Mouse (Mus musculus) spleen, postnatal 14 days (tissue): Measurements from ENCODE around the gene Scel.

Experiments
- DNase-seq, 2 experiments: peaks; one replicate each; pipeline ENCODE4 v3.0.0; 2021 to 2022; ENCODE audit warnings: low spot score in 2 of 2

Gene Scel

DNA sequence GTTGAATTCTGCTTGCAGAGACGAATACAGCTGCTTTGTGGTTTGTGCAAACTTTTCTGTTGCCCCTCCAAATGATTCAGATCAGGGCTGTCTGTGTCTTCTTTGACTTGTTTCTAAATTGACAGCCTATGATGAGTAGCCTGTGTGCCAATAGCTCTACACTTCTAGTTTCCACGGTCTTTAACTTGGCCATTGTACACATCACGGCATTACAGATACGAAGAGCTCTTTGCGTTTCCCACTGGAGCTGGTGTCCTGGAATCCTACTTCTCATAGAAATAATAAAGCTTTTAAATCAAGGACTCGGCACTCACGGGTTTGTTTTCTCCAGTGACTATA lies 300 bp downstream of the Scel start:
- no peak for DNase-seq

DNA sequence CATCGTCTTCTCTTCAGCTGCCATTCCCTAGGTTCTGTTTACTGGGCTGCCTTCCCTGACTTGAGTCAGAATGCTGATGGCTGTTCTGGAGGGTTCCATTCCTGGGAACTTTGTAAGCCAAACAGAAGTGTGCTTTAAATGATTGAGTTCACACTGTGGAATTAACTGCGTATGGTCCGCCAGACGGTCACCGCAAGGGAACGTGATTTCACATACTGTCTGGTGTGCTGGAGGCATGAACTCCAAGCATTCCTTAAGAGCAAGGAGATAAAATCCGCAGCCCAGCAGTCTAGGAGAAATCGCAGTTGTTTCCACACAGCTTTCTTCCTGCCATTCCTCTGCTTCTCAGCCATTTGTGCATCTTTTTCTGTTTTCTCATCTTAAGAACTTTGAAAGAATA lies 2.3 kb downstream of the Scel start:
- no peak for DNase-seq

DNA sequence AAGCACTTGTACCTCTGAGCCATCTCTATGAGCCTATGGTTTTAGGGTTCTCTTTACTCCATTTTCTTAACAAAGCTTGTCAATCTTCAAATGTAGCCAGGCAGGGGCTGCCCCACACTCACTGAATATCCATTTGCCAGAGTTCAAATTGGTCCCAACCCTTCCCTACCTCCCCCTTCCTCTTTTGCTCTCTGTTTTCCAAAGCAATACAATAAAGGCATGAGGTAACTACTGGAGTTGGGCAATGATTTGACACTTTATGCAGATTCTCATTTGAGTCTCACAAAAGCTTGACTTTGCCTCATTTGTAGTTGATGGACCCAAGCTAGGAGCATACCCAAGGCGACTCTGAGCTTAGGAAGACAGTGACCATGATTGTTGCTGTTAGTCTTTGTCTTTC lies 13.1 kb downstream of the Scel start:
- DNase-seq, result no peak

- no peak for DNase-seq
Measured at GRCm38 (mm10) chr14:103529733-103530367, 16.7 kb downstream of the Scel start.

- no peak for DNase-seq
Measured at GRCm38 (mm10) chr14:103531722-103532341, 18.7 kb downstream of the Scel start.

- DNase-seq, result no peak
Measured at GRCm38 (mm10) chr14:103535511-103536024, 22.4 kb downstream of the Scel start.

DNA sequence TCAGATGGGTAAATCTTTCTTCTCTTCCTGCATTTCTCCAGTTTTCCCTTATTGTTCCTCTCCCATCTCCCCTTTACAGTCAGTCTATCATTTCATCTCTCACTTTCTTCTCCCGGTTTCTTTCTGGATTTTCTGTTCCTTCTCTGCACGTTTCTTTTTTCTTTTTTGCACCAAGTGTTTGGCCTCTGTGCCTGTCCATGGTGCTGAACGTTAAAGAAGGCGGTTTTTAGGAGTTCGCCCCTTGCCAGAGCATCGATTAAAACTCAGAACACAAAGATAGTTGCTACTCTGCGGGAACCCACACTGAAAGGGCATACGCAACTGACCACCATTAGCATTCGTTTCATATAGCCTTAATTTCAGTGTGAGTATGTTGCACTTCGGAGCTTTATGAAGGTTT lies 23.2 kb downstream of the Scel start:
- DNase-seq, result no peak

DNA sequence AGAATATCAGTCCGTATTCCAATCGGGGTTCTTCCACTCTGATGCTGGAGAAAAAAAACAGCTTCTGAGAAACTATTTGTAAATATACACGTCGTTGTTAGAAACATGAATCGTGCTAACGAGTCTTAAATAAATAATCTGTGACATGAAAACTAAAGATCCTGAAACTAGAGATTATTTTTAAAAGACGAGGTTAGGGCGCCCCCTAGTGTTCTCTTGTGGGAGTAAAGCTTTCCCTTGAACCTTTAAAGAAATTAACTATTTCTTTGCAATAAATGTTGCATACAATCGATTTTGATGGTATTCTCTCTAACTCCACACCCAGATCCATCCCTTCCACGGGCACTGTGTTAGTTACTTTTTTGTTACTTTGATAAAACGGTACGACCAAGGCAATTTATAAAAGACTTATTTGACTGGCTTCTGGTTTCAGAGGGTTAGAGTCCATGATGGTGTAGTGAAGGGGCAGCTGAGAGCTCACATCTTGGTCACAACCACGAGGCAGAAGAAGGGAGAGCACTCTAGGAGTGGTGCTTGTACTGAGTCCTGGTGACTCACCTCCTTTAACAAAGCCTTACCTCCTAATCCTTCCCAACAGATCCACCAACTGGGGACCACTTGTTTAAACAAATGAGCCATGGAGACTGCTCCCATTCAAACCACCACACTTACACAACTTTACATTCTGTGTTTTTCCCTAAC lies 24.4 kb downstream of the Scel start:
- peak in 1 of 2 experiments; percentile 38 for DNase-seq

DNA sequence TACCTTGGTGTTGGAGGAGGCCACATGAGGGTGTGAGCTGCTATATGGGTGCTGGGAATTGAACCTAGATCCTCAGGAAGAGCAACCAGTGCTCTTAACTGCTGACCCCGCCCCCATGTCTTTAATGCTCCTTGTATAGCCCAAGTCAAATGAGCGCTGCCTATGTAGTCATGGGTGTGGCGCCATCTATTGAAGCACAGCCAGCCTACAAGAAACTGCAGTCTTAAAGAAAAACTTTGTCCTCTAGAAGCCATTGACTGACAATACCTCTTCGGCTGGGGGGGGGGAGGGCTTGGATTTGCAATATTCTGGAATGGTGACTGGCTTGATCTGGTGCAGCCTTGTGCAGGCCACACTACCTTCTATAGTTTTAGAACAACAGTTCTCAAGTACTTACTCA lies 26.7 kb downstream of the Scel start:
- peak in 1 of 2 experiments; percentile 3 for DNase-seq

- DNase-seq, result no peak
Measured at GRCm38 (mm10) chr14:103541679-103542078, 28.5 kb downstream of the Scel start.

GRCm38 (mm10) chr14:103543304-103544079 lies 30.4 kb downstream of the Scel start:
- no peak for DNase-seq

- no peak for DNase-seq
Measured at GRCm38 (mm10) chr14:103545734-103546133, 32.6 kb downstream of the Scel start.

DNA sequence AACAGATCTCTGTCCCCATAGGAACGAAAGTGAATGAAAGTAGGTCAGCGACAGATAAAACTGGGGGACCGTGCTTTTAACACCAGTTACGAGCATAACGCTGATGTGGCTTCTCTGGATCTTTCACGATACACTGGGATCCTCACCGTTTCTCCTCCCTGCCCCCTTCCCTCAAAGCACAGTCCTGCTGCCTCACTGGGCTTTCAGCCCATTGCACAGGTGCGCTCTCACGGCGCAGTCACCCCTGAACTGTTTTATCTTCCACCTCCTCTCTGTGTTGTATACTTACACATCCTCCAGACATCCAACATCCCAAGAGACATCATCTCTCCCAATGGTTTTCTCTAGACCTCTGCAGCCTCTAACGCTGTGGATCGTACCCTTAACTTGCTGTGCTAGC lies 33.1 kb downstream of the Scel start:
- no peak for DNase-seq

GRCm38 (mm10) chr14:103548220-103548619 lies 35.1 kb downstream of the Scel start:
- DNase-seq, result no peak

- DNase-seq, result peak; percentile 28 to 66
Measured at GRCm38 (mm10) chr14:103550480-103550879, 37.3 kb downstream of the Scel start.

- no peak for DNase-seq
Measured at GRCm38 (mm10) chr14:103550921-103551320, 37.8 kb downstream of the Scel start.

- DNase-seq, result no peak
Measured at GRCm38 (mm10) chr14:103551921-103552320, 38.8 kb downstream of the Scel start.

DNA sequence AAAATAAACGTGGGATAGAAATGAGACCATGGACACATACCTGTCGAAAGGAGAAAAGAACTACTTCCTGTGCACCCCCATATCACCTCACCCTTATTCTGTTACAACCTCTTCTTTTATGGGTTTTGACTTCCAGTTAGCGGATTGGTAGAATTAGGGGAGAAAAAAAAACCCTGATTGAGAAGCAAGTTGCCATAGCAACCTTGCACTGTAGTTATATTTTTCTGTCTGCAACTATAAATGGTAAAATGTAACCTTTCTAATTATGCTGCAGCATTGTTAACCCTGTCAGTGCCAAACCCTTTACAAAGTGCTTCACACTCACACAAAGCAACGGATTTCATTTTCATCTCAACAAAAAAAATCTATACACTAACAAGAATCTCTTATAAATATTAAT lies 39.2 kb downstream of the Scel start:
- no peak for DNase-seq

DNA sequence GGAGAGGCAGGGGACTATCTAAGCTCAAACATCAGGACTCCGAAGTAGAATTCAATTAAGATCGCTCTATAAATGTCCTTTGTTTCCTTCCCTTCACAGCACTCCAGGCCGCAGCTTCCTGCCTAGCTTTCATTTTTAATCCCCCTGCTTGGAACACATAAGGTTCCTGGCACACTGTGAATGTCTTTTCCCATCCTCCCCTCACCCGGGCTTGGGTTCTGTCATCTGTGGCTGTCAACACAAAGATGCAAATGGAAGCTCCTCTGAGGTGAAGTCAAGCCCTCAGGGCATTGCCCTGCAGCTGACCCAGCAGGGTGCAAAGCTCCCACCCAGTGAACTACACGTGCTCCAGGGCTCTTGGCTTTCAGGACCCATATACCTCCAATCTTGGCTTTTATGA lies 43.5 kb downstream of the Scel start:
- DNase-seq, result no peak

DNA sequence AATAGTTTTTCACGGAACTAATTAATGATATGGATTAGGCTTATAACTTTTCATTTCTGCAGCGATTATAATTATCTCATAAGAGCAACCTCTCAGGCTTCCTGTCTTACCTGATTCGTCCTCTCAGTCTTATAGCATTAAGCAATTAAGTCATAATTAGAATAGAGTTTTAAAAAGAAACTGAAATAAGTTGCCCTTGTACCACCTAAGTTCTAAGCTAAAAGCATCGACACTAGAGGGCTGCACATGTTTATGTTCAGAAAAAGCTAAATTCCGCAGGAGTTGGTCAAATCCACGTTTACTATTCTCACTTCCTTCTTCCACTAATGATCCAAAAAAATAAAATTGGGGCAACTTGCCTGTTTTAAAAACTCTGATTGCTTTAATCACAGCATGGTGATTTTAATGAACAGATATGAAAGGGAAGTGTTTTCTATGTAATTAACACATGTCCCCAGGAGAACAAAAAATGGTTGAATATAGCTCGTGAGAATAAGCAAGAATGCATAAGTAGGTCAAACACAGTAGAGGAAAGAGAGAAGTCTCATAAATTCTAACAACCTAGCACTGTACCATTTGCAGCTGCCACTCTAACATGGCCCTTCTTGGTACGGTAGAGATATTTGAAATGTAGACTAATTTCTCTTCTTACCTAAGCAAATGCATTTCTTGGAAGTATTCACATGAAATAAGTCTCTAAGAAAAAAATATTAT lies 48.4 kb downstream of the Scel start:
- DNase-seq, result no peak

DNA sequence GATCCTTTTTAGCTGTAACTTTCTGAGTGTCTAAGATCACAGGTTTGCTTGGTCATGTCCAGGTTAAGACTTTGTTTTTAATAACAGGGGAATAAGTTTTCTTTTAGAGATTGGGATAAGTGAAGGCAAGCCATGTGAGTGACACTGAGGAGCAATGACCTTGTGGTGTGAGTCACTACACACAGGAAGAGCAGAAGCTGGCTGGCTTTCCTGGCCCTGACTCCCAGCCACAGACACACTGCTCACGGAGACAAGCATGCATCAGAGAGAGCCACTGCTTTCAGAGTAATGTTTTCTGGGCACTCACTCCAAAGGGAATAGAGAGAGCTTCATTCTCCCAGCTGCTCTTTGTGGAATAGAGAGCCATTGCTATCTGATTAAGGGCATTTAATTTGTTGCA lies 54.8 kb downstream of the Scel start:
- DNase-seq, result no peak

- no peak for DNase-seq
Measured at GRCm38 (mm10) chr14:103568433-103568832, 55.3 kb downstream of the Scel start.
